Mouse (Mus musculus): ENCODE measurements around the gene Dlgap1. TPM values are rescaled to one million over a fixed set of nuclear protein-coding genes. Genes with fewer than 3 reads are reported as not detected.

Dlgap1 gene
- polyA plus RNA-seq, 1 experiment from 2014 or later, result 0.52 TPM

GRCm38 (mm10) chr17:70847086-70847485 lies 878.2 kb downstream of the Dlgap1 start:
- no peak for ATAC-seq (ENCODE audit: insufficient number of reproducible peaks, low FRiP score)
- peaks cover 19% of the 10 kb centered on the region for H3K4me1 ChIP-seq (replicated peaks)
- peak overlapping the region; percentile 19; the same call in 1 of the 2 replicates for H3K4me3 ChIP-seq
- H3K4me2 ChIP-seq, result peak overlapping the region; percentile 40
- peak overlapping the region; percentile 19; the same call in 1 of the 2 replicates for H3K9ac ChIP-seq
- H3K36me3 ChIP-seq, result peaks cover 29% of the 10 kb centered on the region
- no peaks in the 10 kb centered on the region for H3K9me3 ChIP-seq (replicated peaks)
- WGBS, result 2% methylated on average over 4 of the region's 4 CpGs
- no peaks in the 10 kb centered on the region for H3K27me3 ChIP-seq (replicated peaks)
- H3K27ac ChIP-seq (ENCODE audit: poor library complexity, severe bottlenecking), result no peak overlapping the region

GRCm38 (mm10) chr17:70847751-70848510 lies 879.1 kb downstream of the Dlgap1 start:
- WGBS, result 1% methylated on average over 17 of the region's 17 CpGs
- peak overlapping the region; percentile 94 for H3K9ac ChIP-seq
- peak overlapping the region; percentile 78 for H3K4me3 ChIP-seq

GRCm38 (mm10) chr17:70848511-70849398 lies 879.9 kb downstream of the Dlgap1 start:
- Histone ChIP-seq H3K36me3 (peaks cover 17% of the 10 kb centered on the region), H3K4me1 (replicated peaks) (peaks cover 21% of the 10 kb centered on the region), H3K27me3 (replicated peaks) (no peaks in the 10 kb centered on the region), H3K9me3 (replicated peaks) (no peaks in the 10 kb centered on the region), H3K4me2 (peak overlapping the region; percentile 98), H3K27ac (ENCODE audit: poor library complexity, severe bottlenecking) (peak overlapping the region; percentile 93), H3K9ac (peak overlapping the region; percentile 94), H3K4me3 (peak overlapping the region; percentile 78)
- WGBS, result 1% methylated on average over 23 of the region's 23 CpGs
- ATAC-seq (ENCODE audit: insufficient number of reproducible peaks, low FRiP score), result peak; percentile 33; the same call in 1 of the 2 replicates

More at GRCm38 (mm10) chr17:70847751-70848510, 879.1 kb downstream of the Dlgap1 start:
- Histone ChIP-seq H3K36me3 (peaks cover 25% of the 10 kb centered on the region), H3K4me1 (replicated peaks) (peaks cover 19% of the 10 kb centered on the region), H3K9me3 (replicated peaks) (no peaks in the 10 kb centered on the region), H3K27me3 (replicated peaks) (no peaks in the 10 kb centered on the region), H3K27ac (ENCODE audit: poor library complexity, severe bottlenecking) (peak overlapping the region; percentile 93), H3K4me2 (peak overlapping the region; percentile 98)
- ATAC-seq (ENCODE audit: insufficient number of reproducible peaks, low FRiP score), result no peak

- Histone ChIP-seq H3K27me3 (replicated peaks) (no peaks in the 10 kb centered on the region), H3K4me1 (replicated peaks) (peaks cover 26% of the 10 kb centered on the region), H3K27ac (ENCODE audit: poor library complexity, severe bottlenecking) (peak overlapping the region; percentile 93), H3K4me3 (peak overlapping the region; percentile 78), H3K4me2 (peak overlapping the region; percentile 98), H3K9me3 (replicated peaks) (no peaks in the 10 kb centered on the region), H3K9ac (peak overlapping the region; percentile 94), H3K36me3 (peaks cover 10% of the 10 kb centered on the region)
- WGBS, result under 1% methylated on average over 33 of the region's 33 CpGs
- no peak for ATAC-seq (ENCODE audit: insufficient number of reproducible peaks, low FRiP score)
These were observed 880.7 kb downstream of the Dlgap1 start for GRCm38 (mm10) chr17:70849399-70850232.

- peak overlapping the region; percentile 98 for H3K4me2 ChIP-seq
- H3K4me3 ChIP-seq, result peak overlapping the region; percentile 78
- no peaks in the 10 kb centered on the region for H3K27me3 ChIP-seq (replicated peaks)
- WGBS, result under 1% methylated on average over 40 of the region's 40 CpGs
- H3K36me3 ChIP-seq, result peaks cover 3% of the 10 kb centered on the region; the same call in 1 of the 2 replicates
- peak; percentile 12 for ATAC-seq (ENCODE audit: insufficient number of reproducible peaks, low FRiP score)
- H3K27ac ChIP-seq (ENCODE audit: poor library complexity, severe bottlenecking), result peak overlapping the region; percentile 93
- H3K9me3 ChIP-seq (replicated peaks), result no peaks in the 10 kb centered on the region
- peak overlapping the region; percentile 94 for H3K9ac ChIP-seq
- H3K4me1 ChIP-seq (replicated peaks), result peaks cover 18% of the 10 kb centered on the region
These were observed 881.5 kb downstream of the Dlgap1 start for GRCm38 (mm10) chr17:70850233-70850995.

GRCm38 (mm10) chr17:70850996-70851991 lies 882.4 kb downstream of the Dlgap1 start:
- H3K4me3 ChIP-seq, result peak overlapping the region; percentile 78
- H3K4me2 ChIP-seq, result peak overlapping the region; percentile 98
- H3K9ac ChIP-seq, result peak overlapping the region; percentile 94
- H3K9me3 ChIP-seq (replicated peaks), result no peaks in the 10 kb centered on the region
- H3K27ac ChIP-seq (ENCODE audit: poor library complexity, severe bottlenecking), result peak overlapping the region; percentile 93
- H3K4me1 ChIP-seq (replicated peaks), result peaks cover 10% of the 10 kb centered on the region
- no peaks in the 10 kb centered on the region for H3K27me3 ChIP-seq (replicated peaks)
- peak; percentile 74 for ATAC-seq (ENCODE audit: insufficient number of reproducible peaks, low FRiP score)
- no peaks in the 10 kb centered on the region for H3K36me3 ChIP-seq
- under 1% methylated on average over 54 of the region's 54 CpGs for WGBS

GRCm38 (mm10) chr17:70852011-70852685 lies 883.3 kb downstream of the Dlgap1 start:
- WGBS, result under 1% methylated on average over 29 of the region's 29 CpGs
- Histone ChIP-seq H3K4me2 (peak overlapping the region; percentile 98), H3K27ac (ENCODE audit: poor library complexity, severe bottlenecking) (peak overlapping the region; percentile 93)

GRCm38 (mm10) chr17:70852686-70853386 lies 884.0 kb downstream of the Dlgap1 start:
- peak; percentile 59 for ATAC-seq (ENCODE audit: insufficient number of reproducible peaks, low FRiP score)
- H3K9me3 ChIP-seq (replicated peaks), result no peaks in the 10 kb centered on the region
- peak overlapping the region; percentile 78 for H3K4me3 ChIP-seq
- no peaks in the 10 kb centered on the region for H3K36me3 ChIP-seq
- H3K27me3 ChIP-seq (replicated peaks), result no peaks in the 10 kb centered on the region
- peak overlapping the region; percentile 90 for H3K27ac ChIP-seq (ENCODE audit: poor library complexity, severe bottlenecking)
- H3K4me1 ChIP-seq (replicated peaks), result peaks cover 9% of the 10 kb centered on the region
- under 1% methylated on average over 51 of the region's 51 CpGs for WGBS
- peak overlapping the region; percentile 98 for H3K4me2 ChIP-seq
- H3K9ac ChIP-seq, result peak overlapping the region; percentile 86

More at GRCm38 (mm10) chr17:70852011-70852685, 883.3 kb downstream of the Dlgap1 start:
- no peak for ATAC-seq (ENCODE audit: insufficient number of reproducible peaks, low FRiP score)
- Histone ChIP-seq H3K36me3 (no peaks in the 10 kb centered on the region), H3K4me1 (replicated peaks) (peaks cover 9% of the 10 kb centered on the region), H3K4me3 (peak overlapping the region; percentile 78), H3K9me3 (replicated peaks) (no peaks in the 10 kb centered on the region), H3K9ac (peak overlapping the region; percentile 94), H3K27me3 (replicated peaks) (no peaks in the 10 kb centered on the region)

Data from heart, embryonic 12.5 days (tissue).